Mouse (Mus musculus): ENCODE measurements at regions not wholly inside any gene's neighbourhood (a gene's known extent, or its start where the extent isn't known, plus 50 kb on each side); places are given as distances from the start of the nearest gene placed in this dataset.

- peak; percentile 5 for DNase-seq (ENCODE audit: low spot score)
These were observed 101.3 kb upstream of the A26c2 start for GRCm38 (mm10) chr7:62924585-62925331.

GRCm38 (mm10) chr7:62922246-62922645, 98.8 kb upstream of the A26c2 start:
- no peak for DNase-seq (ENCODE audit: low spot score)

GRCm38 (mm10) chr7:62894337-62894736, 70.9 kb upstream of the A26c2 start:
- no peak for DNase-seq (ENCODE audit: low spot score)

- peak; percentile 9 for DNase-seq (ENCODE audit: low spot score)
These were observed 53.6 kb upstream of the A26c2 start for GRCm38 (mm10) chr7:62877033-62877432.
